In genomic region chr5:36829913-36830879, GRCm38 (mm10) we compare ENCODE assay signal across 8 mouse cellular contexts. TPM values are rescaled to one million over a fixed set of nuclear protein-coding genes. Genes with fewer than 3 reads are reported as not detected.
DNase-seq lines count a peak whose midpoint lies in the region; ATAC-seq and TF ChIP-seq lines count a peak whose summit lies in the region.

TSS of gene Man2b2 (minus strand) at chr5:36830653.

- H3K36me3 ChIP-seq in forebrain, embryonic 12.5 days (replicated peaks): peaks cover 3% of the 10 kb centered on the region; the same call in 1 of the 2 replicates
- H3K36me3 ChIP-seq in heart, postnatal 0 days (replicated peaks; ENCODE audit: control insufficient read depth, insufficient read depth, low read length): peaks cover 20% of the 10 kb centered on the region; the same call in 1 of the 2 replicates
- H3K36me3 ChIP-seq in liver, embryonic 16.5 days (ENCODE audit: control insufficient read depth, insufficient read depth): no peaks in the 10 kb centered on the region; the same call in 1 of the 2 replicates
- H3K36me3 ChIP-seq in neural tube, embryonic 13.5 days: peaks cover 19% of the 10 kb centered on the region
- H3K36me3 ChIP-seq in testis, adult 2 months (ENCODE audit: control insufficient read depth, insufficient read depth, low read length): no peaks in the 10 kb centered on the region

- TF ChIP-seq CTCF in heart, postnatal 0 days (IDR thresholded peaks at IDR 0.05; ENCODE audit: low read depth): peak; percentile 99
- peak; percentile 98 for TF ChIP-seq CTCF in testis, adult 2 months (IDR thresholded peaks at IDR 0.05; ENCODE audit: control insufficient read depth, insufficient read depth, insufficient replicate concordance, low read depth, low read length)

- H3K4me1 ChIP-seq in forebrain, embryonic 12.5 days: peaks cover 14% of the 10 kb centered on the region
- peaks cover 5% of the 10 kb centered on the region; the same call in 1 of the 2 replicates for H3K4me1 ChIP-seq in heart, postnatal 0 days (ENCODE audit: control insufficient read depth, insufficient read depth)
- peaks cover 14% of the 10 kb centered on the region for H3K4me1 ChIP-seq in liver, embryonic 16.5 days (ENCODE audit: control insufficient read depth, low read depth, low read length)
- peaks cover 12% of the 10 kb centered on the region for H3K4me1 ChIP-seq in neural tube, embryonic 13.5 days (replicated peaks)
- H3K4me1 ChIP-seq in testis, adult 2 months (ENCODE audit: control insufficient read depth, insufficient read depth, low read length): peaks cover 16% of the 10 kb centered on the region

- H3K27ac ChIP-seq in forebrain, embryonic 12.5 days: no peak within 1 kb of the TSS
- peak within 1 kb of the TSS; percentile 39 for H3K27ac ChIP-seq in heart, postnatal 0 days (ENCODE audit: low read depth)
- H3K27ac ChIP-seq in liver, embryonic 16.5 days (ENCODE audit: low read length): peak within 1 kb of the TSS; percentile 50; the same call in 1 of the 2 replicates
- H3K27ac ChIP-seq in neural tube, embryonic 13.5 days (replicated peaks): no peak within 1 kb of the TSS
- 0 out of 2 replicates have a peak within 1 kb of the TSS, but pooled peaks have one; percentile 35 for H3K27ac ChIP-seq in testis, adult 2 months (ENCODE audit: control insufficient read depth, insufficient read depth, low read depth, low read length)

- peak; percentile 50; the same call in 1 of the 2 replicates for TF ChIP-seq EP300 in heart, postnatal 0 days (IDR thresholded peaks at IDR 0.05; ENCODE audit: low read depth)

- 3% methylated on average over 45 of the region's 46 CpGs for WGBS in forebrain, embryonic 12.5 days
- 2% methylated on average over 46 of the region's 46 CpGs for WGBS in heart, postnatal 0 days
- WGBS in liver, embryonic 16.5 days (ENCODE audit: insufficient replicate concordance): 1% methylated on average over 46 of the region's 46 CpGs
- 4% methylated on average over 45 of the region's 46 CpGs for WGBS in neural tube, embryonic 13.5 days

- H3K9ac ChIP-seq in forebrain, embryonic 12.5 days: peak within 1 kb of the TSS; percentile 61
- peak within 1 kb of the TSS; percentile 65 for H3K9ac ChIP-seq in heart, postnatal 0 days (replicated peaks; ENCODE audit: low read depth, low read length)
- peak within 1 kb of the TSS; percentile 81 for H3K9ac ChIP-seq in liver, embryonic 16.5 days (ENCODE audit: low read depth, low read length)
- H3K9ac ChIP-seq in neural tube, embryonic 13.5 days: peak within 1 kb of the TSS; percentile 72

- peak within 1 kb of the TSS; percentile 55 for H3K4me3 ChIP-seq in forebrain, embryonic 12.5 days (replicated peaks)
- H3K4me3 ChIP-seq in heart, postnatal 0 days (ENCODE audit: low read depth, low read length): peak within 1 kb of the TSS; percentile 67
- H3K4me3 ChIP-seq in liver, embryonic 16.5 days (ENCODE audit: low read depth, low read length): peak within 1 kb of the TSS; percentile 78
- peak within 1 kb of the TSS; percentile 48 for H3K4me3 ChIP-seq in neural tube, embryonic 13.5 days
- H3K4me3 ChIP-seq in testis, adult 2 months (ENCODE audit: control insufficient read depth, low read depth, low read length): peak within 1 kb of the TSS; percentile 88

- H3K9me3 ChIP-seq in forebrain, embryonic 12.5 days: no peaks in the 10 kb centered on the region
- no peaks in the 10 kb centered on the region for H3K9me3 ChIP-seq in heart, postnatal 0 days (replicated peaks; ENCODE audit: control insufficient read depth, low read length)
- no peaks in the 10 kb centered on the region for H3K9me3 ChIP-seq in liver, embryonic 16.5 days (replicated peaks; ENCODE audit: control insufficient read depth, low read length)
- H3K9me3 ChIP-seq in neural tube, embryonic 13.5 days: no peaks in the 10 kb centered on the region

- H3K4me2 ChIP-seq in forebrain, embryonic 12.5 days: peak within 1 kb of the TSS; percentile 71
- H3K4me2 ChIP-seq in heart, postnatal 0 days (ENCODE audit: low read depth, low read length): peak within 1 kb of the TSS; percentile 89
- H3K4me2 ChIP-seq in liver, embryonic 16.5 days (ENCODE audit: low read depth, low read length): peak within 1 kb of the TSS; percentile 90
- peak within 1 kb of the TSS; percentile 62 for H3K4me2 ChIP-seq in neural tube, embryonic 13.5 days

- TF ChIP-seq POLR2A in testis, adult 2 months (IDR thresholded peaks at IDR 0.05; ENCODE audit: control insufficient read depth, low read depth, low read length): peak; percentile 22

- DNase-seq in CD8-positive naive resting alpha-beta T cell, adult 2 months (ENCODE audit: low read depth in 2 of 2, low spot score in 2 of 2): peak; percentile 93 to 94
- DNase-seq in c-Kit-positive CD71-positive TER-119-negative erythroid progenitor cells, embryonic 14.5 days (ENCODE audit: low read depth): peak; percentile 75
- DNase-seq in heart, postnatal 0 days (ENCODE audit: low spot score): peak; percentile 53
- DNase-seq in kidney, postnatal 4 days: peak; percentile 96 to 97

- ATAC-seq in forebrain, embryonic 12.5 days (ENCODE audit: low FRiP score): peak; percentile 91
- ATAC-seq in heart, postnatal 0 days (ENCODE audit: insufficient read depth, low read depth): peak; percentile 93
- ATAC-seq in liver, embryonic 16.5 days (ENCODE audit: low read depth): peak; percentile 83
- ATAC-seq in neural tube, embryonic 13.5 days (ENCODE audit: low read depth): peak; percentile 89

- H3K27me3 ChIP-seq in forebrain, embryonic 12.5 days: no peaks in the 10 kb centered on the region
- 0 out of 2 replicates have a peak, but pooled peaks cover 5% of the 10 kb centered on the region for H3K27me3 ChIP-seq in heart, postnatal 0 days (ENCODE audit: control insufficient read depth, insufficient read depth, low read length)
- H3K27me3 ChIP-seq in liver, embryonic 16.5 days (ENCODE audit: control insufficient read depth, insufficient read depth, low read depth, low read length): no peaks in the 10 kb centered on the region
- no peaks in the 10 kb centered on the region for H3K27me3 ChIP-seq in neural tube, embryonic 13.5 days
- no peaks in the 10 kb centered on the region for H3K27me3 ChIP-seq in testis, adult 2 months (ENCODE audit: control insufficient read depth, insufficient read depth, low read length)

RNA-seq across cellular contexts. Expression of gene Man2b2, which starts in this region (rescaled TPM):
- 9.5 and 9.9 TPM in 2 replicates for polyA plus RNA-seq in forebrain, embryonic 12.5 days (2016; fragmentation: Nextera tagmentation; extraction: Ambion mirVana)
- total RNA-seq in heart, postnatal 0 days (2014; rRNA removed; ENCODE audit: low replicate concordance): 18.0 and 33.2 TPM in 2 replicates
- 10.0 and 11.0 TPM in 2 replicates for polyA plus RNA-seq in heart, postnatal 0 days (2015; fragmentation: Nextera tagmentation; extraction: Ambion mirVana)
- polyA plus RNA-seq in liver, embryonic 16.5 days (2015; fragmentation: Nextera tagmentation; extraction: Ambion mirVana): 17.4 and 21.7 TPM in 2 replicates
- 11.9 and 12.9 TPM in 2 replicates for polyA plus RNA-seq in neural tube, embryonic 13.5 days (2015; fragmentation: Nextera tagmentation; extraction: Ambion mirVana)
- 181 and 185 TPM in 2 replicates for polyA plus RNA-seq in testis, adult 2 months (2012; rRNA removed)

Comparison
In these comparisons a context has a peak if more than half of its experiments do, and no peak if none do; other contexts are left out.
1. H3K27ac ChIP-seq: peak in heart, postnatal 0 days (single experiment), liver, embryonic 16.5 days (single experiment) and testis, adult 2 months (single experiment); none in forebrain, embryonic 12.5 days (single experiment) and neural tube, embryonic 13.5 days (single experiment).
2. Peak in every context shown above with its lines, with median percentiles within 50 percentile points of each other: DNase-seq, ATAC-seq, H3K4me2 ChIP-seq, H3K4me3 ChIP-seq and H3K9ac ChIP-seq.